Mouse (Mus musculus): ENCODE data around the gene Rhog.

DNA sequence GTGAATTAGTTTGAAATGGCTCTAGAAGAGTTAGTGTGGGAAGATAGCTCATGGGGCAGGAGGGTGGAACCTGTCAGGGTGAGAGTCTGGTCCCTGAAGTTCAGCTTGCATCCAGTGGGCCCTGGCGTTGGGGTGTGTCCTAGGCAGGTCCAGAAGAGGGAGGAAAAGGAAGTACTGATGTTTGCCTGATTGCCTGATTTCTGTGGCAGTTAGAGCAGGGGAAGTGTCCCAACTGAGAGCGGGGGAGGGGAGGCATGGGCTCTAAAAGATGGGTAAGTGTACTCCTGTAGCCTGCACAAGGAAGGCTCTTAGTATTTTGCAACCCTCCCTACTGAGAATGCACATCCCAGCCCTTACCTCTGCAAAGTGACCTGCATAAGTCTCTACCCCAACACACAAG lies 12.0 kb downstream of the Rhog start:
- no peak for TF ChIP-seq POLR2A (IDR thresholded peaks at IDR 0.05; ENCODE audit: borderline replicate concordance, low read depth, low read length)
- no peak for TF ChIP-seq CTCF (IDR thresholded peaks at IDR 0.05; ENCODE audit: low read depth, low read length)
